Mouse (Mus musculus) adrenal gland, postnatal 25 days (tissue): ENCODE results near the gene Pef1. TPM values are rescaled to one million over a fixed set of nuclear protein-coding genes. Genes with fewer than 3 reads are reported as not detected.
A peak's percentile ranks its signal among the peaks of the same experiment; 100 is the strongest.

Experiments
- DNase-seq: peaks from one replicate; pipeline ENCODE4 v3.0.0; 2021; ENCODE audit warnings: mixed read lengths
- long read RNA-seq: library from polyadenylated mRNA; stranded (forward); transcript quantifications from one replicate; pipeline ENCODE4 v2.0.0, GENCODE M21; 2021
- total RNA-seq: library from RNA; stranded (reverse); gene quantifications from 2 replicates; pipeline ENCODE4 v1.2.3, GENCODE M21; 2021

Gene Pef1
- total RNA-seq, result 68.0 and 70.3 TPM in 2 replicates
- long read RNA-seq, transcript Pef1-201 (5 exons, 1,551 nt), result major isoform, 66 of 74 reads
- long read RNA-seq, partial matches to known transcripts, result 3 of 74 reads
- long read RNA-seq, other reads (novel, unspliced or antisense), result 5 of 74 reads

DNA sequence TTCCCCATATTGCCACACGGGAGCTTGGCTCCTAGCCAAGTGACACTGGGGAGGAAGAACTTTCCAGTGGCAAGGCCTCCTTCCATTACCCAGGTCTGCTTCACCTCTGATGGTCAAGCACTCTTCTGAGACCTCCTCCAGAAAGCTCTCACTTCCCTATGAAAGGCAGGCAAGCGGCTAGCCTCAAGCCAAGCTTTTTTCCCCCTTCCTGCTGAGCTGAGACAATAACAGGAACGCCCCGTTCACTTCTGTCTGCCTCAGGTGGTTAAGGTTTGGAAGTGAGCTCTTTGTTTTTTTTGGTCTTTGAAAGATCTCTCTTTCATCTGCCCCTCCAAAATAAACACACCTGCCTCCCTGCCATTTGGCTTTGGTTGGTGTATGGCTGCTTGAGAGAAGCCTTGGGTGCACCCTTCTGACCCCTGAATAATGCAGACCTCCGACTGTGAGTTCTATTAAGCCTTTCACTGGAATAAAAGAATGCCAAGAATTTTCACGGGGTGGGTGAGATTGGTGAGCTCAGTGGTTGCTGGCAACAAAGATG is at the start of gene Pef1:
Gene Pef1 (plus strand): TSS at position 448 of the 541 bp plus-strand sequence.
- DNase-seq, result no peak

DNA sequence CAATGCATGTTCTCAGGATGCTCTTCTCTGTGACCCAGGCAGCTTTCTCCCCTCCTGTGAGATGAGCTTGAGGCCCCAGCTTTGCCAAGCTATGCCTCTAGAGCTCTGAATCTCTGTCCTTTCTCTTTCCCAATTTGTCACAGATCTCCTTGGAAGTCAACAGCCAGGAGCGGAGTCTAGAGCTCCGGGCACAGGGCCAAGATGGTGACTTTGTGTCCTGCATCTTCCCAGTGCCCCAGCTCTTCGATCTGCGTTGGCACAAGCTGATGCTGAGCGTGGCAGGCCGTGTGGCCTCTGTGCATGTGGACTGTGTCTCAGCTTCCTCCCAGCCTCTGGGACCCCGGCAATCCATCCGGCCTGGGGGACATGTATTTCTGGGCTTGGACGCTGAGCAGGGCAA is 49.2 kb upstream of the Pef1 start:
- peak; percentile 78 for DNase-seq

DNA sequence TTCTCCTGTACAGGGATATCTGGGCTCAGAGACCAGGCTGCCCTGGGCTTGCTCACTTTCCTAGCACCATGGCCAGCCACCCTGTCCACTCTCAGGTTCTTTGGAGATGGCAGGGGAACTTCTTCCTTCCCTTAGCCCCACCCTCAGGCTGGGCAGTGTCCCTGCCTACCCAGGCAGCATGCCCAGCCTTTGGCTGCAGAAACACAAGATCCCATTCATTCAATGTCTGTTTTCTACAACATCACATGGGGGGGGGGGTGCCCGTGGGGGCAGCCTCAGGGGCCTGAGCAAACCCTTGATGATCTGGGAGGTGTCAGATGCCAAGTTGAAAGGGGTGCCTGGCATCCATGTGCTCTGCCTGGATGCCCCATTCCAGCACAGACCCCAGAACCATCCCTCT is 47.6 kb upstream of the Pef1 start:
- no peak for DNase-seq

DNA sequence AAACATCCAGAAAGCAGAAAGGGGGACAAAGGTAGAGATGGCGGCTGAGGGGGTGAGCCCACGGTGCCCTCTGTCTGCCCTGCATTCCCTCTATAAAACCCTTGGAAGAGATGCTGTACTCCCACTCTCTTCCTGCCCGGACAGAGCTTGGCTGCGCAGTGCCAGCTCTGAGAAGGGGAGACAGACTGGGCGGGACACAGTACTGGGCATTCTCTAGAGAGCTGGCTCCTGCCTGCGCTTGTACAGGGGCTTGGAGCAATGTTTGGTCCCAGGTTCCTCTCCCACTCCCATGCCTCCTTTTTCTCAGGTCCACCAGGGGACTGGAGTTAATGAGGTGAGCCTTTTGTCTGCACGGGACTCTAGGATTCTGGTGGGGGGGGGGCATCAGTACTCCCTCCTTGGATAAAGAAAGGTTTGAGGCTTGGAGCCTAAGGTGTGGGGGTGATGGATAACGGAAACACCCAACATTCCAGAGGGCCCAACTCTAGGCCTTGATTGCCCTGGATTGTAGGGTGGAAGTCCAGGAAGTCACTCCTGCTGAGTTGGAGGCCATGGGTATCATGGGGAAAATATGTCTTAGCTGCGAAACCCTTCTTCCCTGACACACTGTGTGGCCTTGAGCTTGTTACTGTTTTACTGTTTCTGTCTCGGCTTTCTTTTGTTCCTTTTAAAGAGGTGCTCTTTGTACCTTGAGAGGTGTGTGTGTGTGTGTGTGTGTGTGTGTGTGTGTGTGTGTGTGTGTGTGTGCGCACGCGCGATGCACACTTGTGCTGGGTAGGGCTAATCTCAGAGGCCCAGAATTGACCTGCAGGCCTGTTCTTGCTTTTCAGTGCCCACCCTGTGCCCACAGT is 47.0 kb upstream of the Pef1 start:
- DNase-seq, result no peak

DNA sequence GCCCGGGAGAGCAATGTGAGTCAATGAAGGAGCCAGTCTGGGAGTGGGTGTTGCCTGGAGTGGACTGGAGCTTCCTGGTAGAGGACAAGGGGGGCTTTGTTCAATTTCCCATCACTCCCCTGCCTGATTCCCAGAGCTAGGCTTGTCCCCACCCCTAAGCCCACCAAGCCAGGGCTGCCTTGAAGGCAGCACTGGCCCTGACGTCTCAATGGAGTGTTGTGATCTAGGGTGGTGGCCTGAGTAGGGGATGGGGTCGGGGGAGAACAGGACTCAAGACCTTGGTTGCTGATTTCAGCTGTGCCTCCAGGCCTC is 46.4 kb upstream of the Pef1 start:
- no peak for DNase-seq

DNA sequence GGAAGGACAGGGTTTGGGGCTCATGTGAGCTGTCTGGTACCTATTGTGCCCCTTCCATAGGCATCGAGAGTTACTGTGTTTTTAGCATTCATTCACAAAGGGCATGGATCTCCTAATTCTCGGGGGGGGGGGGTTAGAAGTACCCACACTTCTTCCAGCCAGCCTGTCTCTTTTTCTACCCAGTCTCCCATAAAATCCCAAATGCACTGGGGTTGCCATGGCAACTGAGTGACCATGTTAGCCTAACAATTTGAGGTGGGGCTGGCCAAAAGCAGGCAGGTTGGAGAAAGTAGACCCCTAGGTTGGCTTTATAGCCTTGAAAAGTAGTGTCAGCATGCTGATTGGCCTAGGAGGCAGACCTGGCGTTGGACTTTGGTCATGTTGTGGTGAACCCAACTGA is 45.9 kb upstream of the Pef1 start:
- DNase-seq, result no peak

DNA sequence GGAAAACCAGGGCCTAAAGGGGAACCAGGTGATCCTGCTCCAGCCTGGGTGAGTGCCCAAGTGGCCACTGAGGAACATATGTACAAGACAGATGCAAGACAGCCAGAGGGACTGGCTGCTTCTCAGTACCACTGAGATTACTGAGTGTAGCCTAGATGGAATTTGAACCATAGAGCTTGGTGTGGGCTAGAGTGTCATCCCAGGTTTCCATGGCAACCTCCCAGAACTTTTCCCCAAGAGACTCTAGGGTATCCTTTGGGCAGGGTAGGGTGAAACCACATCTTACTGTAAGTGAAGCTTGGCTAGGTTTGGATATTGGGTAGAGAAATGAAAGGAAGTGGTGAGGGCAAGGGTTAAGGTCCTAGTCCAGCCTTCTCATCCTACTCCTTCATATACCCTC is 41.4 kb upstream of the Pef1 start:
- no peak for DNase-seq

DNA sequence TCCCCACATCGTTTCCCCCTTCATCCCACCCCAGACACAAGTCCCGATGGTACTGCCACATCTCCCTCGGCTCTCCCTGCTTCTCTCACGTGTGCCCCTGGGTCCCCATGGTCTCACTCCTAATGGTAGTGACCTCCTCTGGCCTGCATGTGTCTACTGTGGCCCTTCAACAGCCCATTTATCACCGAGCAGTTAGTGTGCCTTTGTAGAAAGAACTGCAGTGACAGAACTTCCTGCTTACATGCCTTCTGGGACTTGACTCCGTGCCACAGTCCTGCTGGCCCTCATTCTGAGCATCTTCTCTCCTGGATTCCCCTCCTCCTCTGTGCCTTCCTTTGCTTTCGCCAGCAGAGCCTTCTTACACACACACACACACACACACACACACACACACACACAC is 39.2 kb upstream of the Pef1 start:
- no peak for DNase-seq

DNA sequence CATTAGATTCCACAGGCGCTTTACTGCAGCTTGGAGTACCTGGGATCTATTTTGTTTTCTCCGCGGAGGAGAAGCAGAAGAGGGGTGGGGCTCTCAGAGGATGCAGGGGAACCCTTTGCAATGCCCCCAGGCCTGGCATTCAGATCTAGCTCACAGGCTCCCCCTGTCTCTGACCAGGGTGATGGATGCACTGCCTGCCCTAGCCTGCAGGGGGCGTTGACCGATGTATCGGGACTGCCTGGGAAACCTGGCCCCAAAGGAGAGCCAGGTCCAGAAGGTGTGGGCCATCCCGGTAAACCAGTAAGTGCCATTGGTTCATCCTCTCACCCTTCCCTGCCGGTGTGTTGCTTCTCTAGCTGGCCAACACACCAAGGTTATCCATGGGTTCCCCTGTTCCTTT is 35.5 kb upstream of the Pef1 start:
- DNase-seq, result peak; percentile 54

DNA sequence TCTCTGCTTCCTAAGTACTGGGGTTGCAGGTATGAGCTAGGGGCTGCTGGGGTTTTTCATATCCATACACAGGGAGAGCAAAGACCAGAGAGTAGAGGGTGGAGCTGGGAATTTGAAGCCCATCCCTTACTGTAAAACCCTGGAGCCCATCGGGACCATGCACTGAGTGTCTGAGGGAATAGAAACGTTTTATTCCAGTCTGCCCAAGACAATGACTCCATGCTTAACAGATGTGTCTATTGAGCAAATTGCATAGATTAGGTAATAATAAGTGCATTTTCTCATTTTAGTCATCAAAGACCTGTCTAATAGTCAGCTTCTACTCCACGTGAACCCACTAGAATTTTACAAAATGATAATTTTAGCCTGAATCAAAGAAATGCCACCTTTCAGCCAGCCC is 31.8 kb upstream of the Pef1 start:
- no peak for DNase-seq

DNA sequence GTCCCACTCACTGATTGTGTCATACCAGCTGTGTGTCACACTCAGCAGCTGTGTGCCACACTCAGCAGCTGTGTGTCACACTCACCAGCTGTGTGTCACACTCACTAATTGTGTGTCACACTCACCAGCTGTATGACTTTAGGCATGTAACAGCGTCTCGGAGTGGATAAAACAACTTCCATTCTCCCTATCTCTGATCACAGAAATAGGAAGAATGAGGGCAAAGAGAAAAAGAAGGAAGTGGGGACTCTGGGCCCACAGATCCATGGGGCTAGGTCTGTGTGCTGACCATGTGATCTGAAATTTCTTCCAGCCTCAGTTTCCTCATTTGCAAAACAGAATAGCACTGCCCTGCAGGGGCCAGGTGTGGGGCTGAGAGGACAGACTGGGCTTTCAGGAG is 30.6 kb upstream of the Pef1 start:
- no peak for DNase-seq

DNA sequence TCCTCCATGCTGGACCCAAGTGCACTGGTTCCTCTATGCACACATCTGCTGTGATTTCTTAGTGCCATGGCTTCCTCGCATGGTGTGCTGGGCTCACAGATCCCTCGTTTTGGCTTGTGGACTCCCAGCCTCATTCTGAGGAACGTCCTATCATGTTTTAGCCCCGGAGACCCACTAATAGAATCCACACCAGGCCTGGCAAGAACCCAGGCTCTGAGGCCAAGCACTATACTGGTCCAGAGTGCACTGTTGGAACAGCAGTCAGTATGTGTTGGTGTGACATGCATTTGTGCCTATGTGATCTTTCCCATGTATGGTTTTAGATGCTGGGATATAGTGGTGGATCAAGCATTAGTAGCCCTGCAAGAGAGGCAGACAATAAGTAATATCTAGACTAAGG is 29.0 kb upstream of the Pef1 start:
- no peak for DNase-seq

DNA sequence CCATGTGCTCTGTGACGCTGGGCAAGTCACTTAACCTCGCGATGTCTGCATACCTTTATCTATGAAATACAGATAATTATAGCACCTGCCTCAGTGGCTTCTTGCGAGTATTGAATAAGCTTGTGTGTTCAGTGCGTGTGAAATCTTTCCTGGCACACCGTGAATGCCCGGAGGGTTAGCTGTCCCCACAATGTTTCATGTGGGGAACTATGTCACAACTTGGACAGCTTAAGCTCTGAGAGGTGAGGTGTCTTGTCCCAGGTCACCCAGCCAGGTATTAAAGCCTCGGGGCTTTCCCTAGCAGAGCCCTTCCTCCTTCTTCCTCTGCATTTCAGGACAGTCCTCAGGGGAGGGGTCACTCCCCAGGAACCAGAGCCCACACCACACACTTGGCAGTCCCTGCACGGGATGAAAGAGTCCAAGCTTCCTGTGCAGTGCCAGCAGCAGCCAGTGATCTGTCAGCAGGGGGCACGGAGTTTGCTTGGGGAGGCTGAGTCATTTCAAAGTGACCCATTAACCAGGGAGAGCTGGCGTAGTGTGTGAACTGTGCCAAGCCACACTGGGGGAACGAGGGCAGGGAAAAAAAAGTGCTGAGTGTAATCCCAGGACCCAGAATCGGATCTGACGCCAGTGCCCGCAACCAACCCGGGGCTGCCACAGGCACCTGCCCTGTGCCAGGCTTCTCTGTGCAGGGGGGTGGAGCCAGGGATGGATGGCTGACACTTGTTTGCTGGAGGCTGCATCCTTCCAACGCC is 27.4 kb upstream of the Pef1 start:
- DNase-seq, result peak; percentile 54

DNA sequence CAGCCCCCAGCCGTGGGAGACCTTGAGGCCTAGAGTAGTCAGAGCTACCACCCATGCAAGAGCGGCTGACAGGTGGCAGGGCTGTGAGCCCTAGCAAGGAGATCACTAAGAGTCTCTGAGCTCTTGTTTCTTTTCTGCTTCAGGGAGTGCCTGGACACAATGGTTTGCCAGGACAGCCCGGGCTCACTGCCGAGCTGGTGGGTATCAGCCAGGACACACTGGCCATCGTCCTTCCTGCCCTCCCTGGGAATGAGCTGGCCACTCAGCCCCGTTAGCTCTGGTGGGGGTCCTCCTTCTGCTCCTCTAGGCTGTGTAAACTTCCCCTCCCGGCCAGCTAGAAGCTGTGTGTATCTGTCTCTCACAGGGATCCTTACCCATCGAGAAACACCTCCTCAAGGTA is 25.5 kb upstream of the Pef1 start:
- DNase-seq, result no peak

DNA sequence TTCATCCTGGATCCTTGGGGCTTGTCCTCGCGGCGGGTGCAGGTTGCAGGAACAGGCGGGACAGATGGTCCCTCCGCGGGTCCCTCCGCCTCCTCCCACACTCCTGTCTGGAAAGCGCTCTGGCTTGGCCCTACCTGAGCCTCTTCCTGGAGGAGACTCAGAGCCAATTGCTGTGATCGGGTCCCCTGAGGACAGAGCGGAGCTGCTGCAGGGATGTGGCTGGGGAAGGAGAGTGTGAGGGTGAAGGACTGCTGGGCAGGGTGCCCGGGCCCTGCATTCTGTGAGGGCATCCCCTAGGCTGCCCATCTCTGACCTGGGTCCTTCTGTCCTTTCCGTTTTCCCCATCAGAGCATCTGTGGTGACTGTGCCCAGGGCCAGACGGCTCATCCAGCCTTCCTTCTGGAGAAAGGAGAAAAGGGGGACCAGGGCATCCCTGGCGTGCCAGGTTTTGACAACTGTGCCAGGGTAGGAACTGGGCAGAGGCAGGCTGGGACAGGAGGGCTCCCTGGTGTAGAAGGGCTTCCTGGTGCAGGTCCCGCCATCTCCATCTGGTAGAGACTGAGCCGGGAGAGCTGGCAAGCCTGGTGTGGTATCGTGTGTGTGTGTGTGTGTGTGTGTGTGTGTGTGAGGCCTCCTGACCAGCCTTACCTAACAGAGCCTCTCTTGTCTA is 23.4 kb upstream of the Pef1 start:
- no peak for DNase-seq

DNA sequence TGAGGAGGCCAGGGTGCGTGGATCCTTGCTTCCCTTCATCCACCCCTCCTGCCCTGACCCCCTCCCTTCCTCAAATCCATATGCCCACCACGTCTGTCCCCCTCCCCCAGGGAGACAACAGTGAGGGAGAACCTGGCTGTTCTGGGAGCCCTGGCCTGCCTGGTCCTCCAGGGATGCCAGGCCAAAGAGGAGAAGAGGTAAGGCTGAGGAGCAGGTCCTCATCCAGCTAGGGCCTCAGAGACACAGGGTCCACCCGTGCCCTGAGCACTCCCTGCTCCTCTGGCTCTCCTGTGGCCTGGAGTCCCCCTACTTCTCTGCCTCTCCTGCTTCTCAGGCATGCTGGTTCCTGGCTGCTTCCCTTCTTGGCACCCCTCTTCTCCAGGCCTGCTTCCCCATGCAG is 22.8 kb upstream of the Pef1 start:
- no peak for DNase-seq

DNA sequence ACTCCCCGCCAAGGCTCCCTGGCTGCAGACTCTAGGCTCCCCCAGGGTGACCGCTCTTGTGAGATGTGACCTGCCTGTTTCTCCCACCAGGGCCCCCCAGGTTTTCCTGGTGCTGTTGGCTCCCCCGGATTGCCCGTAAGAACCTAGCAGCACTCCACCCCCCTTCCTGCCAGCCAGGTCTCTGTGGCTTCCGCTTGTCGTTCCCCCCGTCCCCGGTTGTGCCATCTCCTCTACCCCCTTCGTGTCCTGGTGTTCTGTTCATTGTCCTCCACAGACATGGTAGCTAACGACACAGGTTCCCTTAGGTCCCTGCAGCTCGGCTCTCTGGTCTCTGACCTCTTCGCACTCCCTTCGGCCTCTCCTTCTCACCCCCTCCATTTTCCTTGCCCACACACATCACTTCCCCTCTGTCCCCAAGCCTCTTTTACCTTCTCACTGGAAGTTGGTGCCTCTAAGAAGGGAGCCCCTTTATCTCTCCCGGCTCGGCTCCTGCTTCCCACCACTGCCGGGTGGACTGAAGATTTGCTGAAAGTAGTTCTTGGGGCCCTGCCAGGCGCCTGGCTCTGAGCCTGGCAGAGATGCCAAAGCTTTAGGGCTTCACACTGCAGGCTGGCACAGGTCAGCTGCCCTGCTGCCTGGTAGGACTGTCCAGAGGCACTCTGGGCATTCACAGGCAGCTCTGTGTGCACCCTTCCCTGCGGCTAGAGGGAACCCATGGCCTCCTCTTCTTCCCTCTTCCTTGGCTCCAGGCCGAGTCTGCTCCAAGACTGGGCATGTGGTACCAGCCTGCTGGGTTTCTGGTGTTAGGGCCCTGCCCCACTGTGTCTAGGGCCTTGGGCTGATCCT is 20.8 kb upstream of the Pef1 start:
- DNase-seq, result peak; percentile 84

DNA sequence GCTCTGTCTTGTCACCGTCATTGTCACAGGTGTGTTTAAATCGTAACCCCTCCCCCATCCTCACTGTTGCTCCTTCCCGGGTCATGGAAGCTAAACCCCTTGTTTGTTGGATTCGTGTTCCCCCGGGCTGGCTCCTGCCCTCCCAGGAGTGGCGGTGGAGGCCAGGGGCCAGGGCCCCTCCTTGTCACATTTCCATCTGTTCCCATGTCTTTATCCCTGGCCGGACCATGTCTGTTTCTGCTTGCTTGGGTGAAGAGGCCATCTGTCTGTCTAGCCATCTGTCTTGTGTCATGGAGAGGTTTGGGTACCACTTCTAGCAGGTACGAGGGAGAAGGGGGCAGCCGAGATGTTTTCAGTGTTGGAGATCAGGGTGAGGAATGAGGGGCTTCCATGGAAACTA is 20.1 kb upstream of the Pef1 start:
- no peak for DNase-seq

DNA sequence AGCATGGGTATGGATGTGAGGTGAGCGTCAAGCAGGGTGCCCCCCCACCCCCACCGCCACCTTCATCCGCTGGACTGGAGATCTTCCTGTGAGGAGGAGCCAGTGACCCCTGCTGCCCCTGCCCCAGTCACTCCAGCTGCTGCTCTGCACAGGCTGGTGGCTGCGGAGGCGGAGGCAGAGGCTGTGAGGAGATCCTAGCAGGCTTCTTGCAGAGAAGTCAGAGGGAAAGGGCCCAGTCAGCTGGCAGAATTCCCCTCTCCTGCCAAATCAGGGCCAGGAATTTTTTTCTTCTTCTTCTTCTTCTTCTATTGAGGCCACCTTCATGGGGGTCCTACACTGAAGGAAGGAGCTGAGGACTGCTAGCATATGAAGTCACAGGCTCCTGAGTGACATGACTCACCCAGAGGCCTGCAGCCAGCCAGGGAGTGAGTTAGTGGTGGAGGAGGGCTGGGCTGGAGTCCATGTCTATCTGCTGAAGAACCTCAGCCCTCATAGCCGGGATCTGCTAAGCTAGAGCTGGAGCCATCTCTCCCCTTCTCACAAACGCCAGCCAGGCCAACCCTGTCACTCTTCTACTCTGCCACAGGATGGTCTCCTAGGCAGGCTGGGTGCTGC is 17.9 kb upstream of the Pef1 start:
- peak; percentile 63 for DNase-seq

DNA sequence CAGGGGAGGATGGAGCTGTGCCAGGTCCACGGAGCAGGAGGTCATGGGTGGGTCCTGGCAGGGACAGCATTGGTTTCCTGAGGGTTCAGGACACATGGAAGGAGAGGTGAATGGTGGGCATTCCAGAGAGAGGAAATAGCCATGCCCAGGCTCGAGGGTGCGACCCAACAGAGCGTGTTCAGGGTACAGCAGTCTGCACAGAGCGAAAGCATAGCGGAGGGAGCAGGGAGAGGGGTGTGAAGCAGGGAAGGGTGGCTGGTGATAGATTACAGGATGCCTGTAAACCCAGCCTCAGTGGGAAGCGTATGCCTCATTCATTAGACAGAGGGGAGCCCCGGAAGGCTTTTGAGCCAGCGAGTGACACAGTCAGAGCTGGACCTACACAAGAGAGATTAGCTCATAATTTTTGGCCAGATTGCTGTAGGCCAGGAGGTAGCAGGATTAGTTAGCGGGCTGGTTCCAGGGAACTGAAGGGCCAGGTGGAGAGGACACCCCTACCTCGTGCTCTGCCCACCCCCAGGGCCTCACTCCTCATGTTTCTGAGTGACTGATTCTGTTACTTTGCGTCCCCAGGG is 17.0 kb upstream of the Pef1 start:
- no peak for DNase-seq

DNA sequence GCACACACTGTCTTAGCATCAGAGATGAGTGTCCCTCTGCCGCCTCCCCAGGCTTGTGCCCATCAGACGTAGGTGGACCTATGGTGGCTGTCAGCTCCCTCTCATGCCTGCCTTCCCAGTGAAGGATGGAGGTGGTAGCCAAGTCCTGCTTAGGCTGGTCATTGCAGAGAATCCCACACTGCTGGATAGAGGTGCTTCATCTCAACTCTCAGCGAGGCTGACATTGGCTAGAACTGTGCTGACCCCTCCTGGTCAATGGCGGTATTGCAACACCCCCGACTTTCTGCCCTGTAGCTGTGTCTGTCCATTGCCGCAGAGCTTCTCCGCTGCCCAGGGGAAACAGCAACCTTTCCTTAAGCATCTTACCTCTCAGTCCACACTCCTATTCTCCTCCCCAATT is 15.1 kb upstream of the Pef1 start:
- peak; percentile 93 for DNase-seq
